Mouse (Mus musculus) stomach, postnatal 0 days (tissue): ENCODE data around the gene Prkcq.

ENCODE experiments used
- CTCF ChIP-seq: IDR thresholded peaks from 2 replicates; pipeline ENCODE4 v1.5.1; 2016; ENCODE audit warnings: antibody characterized with exemption, low read depth, mild to moderate bottlenecking, moderate library complexity
- EP300 ChIP-seq: optimal IDR thresholded peaks from 2 replicates; pipeline ENCODE3; 2016; ENCODE audit warnings: antibody characterized with exemption

DNA sequence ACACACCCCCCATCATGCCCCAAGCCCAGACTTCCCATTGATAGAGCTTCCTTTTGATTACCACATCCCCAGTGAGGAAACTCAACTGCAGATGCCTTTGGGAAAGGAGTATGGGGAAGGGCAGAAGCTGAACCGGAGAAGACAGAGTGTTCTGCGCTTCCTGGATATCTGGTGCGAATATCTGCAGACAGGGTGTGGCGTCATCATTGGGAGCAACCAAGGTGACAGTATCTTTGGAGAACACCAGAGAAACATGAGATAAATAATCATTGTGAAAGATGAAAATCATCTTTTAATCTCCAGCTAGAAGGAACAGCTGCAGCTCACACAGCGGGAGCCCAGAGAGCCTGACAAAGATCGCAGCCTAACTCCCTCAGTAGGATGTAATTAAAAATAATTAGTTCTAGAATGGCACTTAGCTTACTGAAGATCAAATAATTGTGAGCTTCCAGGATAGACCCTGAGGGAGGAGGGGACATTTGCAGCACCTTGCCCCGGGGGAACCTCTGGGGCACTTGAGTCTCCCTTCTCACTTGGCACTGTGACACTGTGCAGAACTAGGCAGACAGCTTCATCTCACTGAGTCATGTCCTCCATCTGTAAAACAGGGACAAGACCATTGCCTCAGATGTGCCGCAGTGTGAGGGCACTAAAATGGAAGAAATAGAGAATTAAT lies 38.5 kb downstream of the Prkcq start:
- no peak for TF ChIP-seq CTCF
- TF ChIP-seq EP300: no peak
